Mouse (Mus musculus): ENCODE measurements around the gene AI837181.
"Not testable (repeated sequence)": the region's sequence is repeated elsewhere in the genome, so short reads cannot be mapped to it uniquely, and the experiment has no call there.

Gene AI837181

DNA sequence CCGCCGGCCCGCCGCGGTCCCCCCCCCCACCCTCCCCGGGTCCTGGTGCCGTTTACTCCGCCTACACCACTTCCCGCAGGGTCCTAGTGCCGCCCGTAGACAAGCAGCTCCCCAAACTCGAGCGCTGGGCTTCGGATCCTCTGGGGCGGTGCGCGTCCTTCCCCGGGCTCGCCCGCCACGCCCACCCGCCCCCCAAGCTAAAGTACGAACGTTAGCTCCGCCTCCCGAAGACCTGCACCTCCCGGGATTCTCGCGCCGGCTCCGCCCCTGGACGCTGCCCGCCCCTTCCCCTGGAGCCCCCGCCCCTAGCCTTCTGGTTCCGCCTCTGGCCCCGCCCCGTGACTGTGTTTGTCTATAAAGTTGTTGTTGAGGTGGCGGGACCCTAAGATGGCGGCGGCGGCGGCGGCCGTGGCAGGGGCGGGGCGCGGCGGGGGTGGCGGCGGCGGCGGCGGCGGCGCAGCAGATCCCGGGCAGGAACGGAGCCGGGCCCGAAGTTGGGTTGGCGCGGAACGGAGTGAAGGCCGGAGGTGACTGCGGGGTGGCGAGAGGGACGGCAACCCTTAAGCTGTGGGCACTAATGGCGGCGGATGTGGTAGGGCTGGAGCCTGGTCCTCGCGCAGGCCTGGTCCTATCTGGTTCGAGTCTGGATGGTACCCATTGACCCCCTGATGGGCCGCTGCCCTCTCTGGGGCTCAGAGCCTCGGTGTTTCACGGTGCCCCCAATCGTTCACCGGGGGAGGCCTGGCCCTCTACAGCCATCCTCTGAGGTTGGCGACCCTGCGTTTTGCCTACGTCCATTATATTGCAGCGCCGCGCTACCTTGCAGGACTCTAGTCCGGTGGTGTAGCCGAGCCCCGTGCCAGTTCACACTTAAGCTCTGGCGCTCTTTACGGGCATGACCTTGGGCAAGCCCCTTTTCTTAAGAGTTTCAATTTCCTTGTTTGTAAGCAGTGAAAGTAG is at the start of gene AI837181, which contains the start of gene Drap1:
TSS of gene AI837181 (plus strand) at position 363 of the 960 bp plus-strand sequence.
TSS of gene Drap1 (minus strand) at position 198 of the 960 bp plus-strand sequence.
- ATAC-seq (ENCODE audit: low TSS enrichment), result peak; percentile 75

DNA sequence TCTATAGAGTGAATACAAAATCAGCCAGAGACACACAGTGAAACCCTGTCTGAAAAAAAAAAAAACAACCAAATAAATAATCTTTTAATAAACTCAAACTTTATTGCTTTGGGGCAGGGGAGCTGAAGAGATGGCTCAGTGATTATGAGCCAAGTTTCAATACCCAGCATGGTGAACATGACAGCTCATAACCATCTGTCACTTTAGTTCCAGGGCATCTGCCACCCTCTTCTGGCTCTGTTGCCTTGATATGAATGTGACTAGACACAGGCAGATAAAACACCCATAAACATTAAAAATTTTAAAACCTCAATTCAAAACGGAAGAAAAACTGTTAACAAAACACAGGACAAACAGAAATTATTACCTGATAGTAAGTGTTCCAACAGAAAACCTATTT is 47.5 kb upstream of the AI837181 start:
- no peak for ATAC-seq (ENCODE audit: low TSS enrichment)

DNA sequence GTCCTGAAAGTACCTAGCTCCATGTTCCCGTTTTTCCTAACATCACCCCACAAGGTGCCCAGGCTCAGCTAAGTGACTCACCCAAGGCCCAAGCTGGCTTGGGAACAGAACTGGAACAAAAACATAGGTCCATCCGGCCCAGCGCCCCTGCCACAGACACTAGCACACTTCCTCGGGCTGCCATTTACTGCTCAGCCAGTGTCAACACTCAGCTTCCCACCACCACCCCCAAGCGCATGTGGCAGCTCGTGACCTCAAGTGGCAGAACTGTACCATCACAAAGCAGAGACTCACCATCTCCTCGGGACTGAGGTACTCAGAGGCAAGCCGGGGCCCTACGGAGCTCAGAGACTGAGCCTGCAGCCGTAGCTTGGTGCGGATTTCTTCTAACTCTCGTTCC is 41.6 kb upstream of the AI837181 start:
- no peak for ATAC-seq (ENCODE audit: low TSS enrichment)

DNA sequence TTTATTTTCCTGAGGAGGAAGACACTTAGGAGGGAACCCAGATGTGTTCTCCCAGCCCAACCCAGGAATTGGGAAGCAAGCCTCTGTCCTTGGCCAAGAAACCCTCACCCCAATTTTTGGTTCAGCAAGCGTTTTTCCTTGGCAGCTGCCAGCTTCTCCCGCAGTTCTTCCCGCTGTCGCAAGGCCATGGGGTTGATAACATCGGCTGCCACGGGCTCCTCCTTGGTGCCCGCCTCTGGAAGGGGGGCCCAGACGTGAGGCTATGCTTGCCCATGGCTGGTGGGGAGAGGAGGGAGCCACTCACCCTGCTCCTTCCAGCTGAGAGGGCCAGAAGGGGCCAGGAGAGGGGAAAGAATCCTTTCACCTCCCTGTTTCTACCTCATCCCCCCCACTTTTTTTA is 40.2 kb upstream of the AI837181 start:
- ATAC-seq (ENCODE audit: low TSS enrichment), result no peak

DNA sequence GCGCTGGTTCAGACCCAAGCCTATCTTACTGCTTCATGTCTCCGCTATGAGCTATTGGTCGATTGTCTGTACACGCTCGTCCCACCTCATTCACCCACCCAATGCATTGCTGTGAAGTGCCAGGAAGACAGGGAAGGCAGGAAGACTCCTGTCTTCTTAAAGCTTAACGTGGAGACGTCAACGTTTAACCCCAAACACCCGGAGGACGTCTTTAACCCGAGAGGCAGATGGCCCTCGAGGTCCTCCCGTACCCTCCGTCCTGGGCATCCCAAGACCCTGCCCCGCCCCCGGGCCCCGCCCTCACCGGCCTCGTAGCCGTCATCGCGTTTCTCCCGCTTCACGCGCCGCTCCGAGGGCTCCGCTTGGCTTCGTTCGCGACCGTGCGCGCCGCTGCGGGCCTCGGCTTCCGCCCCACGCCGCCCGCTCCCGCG is 36.9 kb upstream of the AI837181 start:
- ATAC-seq (ENCODE audit: low TSS enrichment), result peak; percentile 15; the same call in 1 of the 2 replicates

DNA sequence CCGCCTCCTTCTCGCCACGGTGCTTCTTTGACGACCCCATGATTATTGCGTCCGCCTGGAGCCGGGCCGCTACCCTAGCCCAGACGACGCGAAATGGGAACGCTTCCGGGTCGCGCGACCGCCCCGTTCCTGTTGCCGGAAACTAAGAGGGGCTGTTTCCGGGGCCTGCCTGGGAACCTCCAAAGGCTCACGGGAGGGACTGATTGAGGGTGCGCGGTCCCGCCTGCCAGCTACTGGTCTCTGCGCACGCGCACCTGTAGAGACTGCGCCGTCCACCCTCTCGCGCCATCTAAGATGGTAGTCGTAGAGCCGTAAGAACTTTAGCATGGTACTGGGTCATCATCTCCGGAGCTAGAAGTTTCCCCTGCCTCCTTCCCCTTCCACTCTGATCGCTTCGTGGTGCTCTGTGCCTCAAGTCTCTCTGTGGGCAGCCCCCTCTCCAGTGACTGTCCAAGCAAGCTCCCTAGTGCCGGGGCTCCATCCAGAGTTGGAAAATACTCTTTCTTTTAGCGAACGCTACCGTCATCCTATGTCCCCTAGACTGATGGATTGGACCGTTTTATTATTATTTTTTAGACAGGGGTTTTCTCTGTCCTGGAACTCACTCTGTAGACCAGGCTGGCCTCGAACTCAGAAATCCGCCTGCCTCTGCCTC is 36.2 kb upstream of the AI837181 start, which contains the start of gene Sart1:
TSS of gene Sart1 (minus strand) at position 116 of the 655 bp plus-strand sequence.
- ATAC-seq (ENCODE audit: low TSS enrichment), result peak; percentile 97

DNA sequence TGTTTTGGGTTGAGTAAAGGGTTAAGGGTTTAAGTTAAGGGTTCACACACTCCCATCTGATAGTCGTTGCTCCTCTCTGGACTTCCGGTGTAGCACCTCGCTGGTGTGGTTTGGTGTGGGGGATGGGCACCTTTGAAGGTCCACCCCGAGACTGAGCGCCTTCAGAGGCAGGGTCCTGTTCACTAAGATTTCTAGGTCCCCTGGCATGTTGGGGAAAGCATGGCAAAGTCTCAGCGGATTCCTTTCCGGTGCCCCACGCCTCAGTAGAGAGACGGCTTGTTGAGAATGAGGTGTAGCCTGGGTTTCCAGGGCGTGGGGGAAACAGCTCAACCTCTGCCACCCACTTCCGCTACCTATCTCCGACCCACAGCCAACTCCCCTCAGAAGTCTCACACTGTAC is 35.3 kb upstream of the AI837181 start:
- no peak for ATAC-seq (ENCODE audit: low TSS enrichment)

DNA sequence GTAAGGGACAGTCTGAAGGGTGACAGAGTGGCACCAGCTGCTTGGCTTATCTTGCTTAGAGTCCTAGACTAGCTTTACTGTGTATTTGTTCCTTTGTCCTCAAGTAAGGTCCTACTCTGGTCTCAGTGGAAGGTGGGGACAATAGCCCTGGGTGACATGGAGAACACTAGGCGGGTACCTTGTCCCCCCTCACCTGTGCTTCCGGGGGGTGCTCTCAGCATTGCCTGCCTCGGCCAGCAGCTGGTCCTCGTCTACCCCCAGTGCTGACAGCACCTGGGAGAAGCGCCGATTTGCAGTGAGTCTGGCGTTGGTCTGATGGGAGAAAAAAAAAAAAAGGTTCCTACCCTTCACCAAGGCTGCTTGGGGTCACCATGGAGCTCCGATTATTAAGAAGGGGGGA is 34.5 kb upstream of the AI837181 start:
- no peak for ATAC-seq (ENCODE audit: low TSS enrichment)

DNA sequence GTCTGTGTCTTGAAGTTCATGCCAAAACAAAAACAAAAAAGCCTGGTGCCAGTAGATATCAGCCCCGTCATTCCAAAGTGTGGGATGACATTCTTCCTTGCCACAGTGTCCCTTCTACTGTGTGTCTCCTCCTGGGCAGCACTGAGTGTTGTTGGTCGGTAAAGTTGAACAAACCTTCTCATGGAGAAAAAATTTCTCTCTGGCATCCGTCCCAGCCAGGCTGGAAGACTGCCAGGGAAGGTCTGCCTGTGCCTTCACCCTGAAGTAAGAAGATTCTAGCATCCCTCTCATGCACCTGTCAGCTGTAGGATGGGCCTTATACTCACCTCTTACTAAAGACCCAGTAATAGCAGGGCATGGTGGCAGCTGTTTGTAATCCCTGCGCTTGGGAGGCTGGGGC is 32.1 kb upstream of the AI837181 start:
- ATAC-seq (ENCODE audit: low TSS enrichment), result no peak

DNA sequence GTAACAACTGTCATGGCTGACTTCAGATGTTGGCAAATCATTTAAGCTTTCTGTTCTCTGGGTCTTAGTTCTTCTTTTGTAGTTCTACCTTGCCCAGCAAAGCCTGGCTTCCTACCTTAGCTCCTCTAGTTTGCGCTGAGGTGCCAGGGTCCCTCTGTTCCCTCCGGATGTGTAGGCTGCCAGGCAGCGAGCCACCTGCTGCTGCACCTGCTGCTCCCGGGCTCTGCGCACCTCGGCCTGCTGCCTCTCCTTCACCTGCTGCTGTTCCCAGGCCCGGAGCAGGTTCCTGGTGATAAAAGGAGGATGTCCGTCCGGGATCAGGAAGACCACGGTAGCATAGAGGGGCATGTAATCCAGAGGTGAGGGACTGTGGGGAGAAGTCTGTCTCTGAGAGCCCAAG is 30.8 kb upstream of the AI837181 start:
- ATAC-seq (ENCODE audit: low TSS enrichment), result no peak

DNA sequence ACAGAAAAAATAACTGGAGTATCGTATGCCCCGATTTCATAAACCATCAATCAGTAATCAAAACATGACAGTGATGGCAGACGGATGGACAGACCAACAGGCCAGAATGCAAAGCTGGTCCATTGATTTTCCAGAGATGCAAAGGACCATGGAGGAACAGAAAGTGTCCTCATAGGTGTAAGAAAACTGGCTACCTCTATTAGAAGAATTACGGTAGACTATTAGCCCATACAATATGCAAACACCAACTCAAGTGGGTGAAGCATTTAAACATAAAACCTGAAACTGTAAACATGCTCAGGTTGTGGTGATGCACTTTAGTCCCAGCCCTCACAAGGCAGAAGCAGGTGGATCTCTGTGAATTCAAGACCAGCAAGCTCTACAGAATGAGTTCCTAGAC is 29.6 kb upstream of the AI837181 start:
- ATAC-seq (ENCODE audit: low TSS enrichment), result no peak

DNA sequence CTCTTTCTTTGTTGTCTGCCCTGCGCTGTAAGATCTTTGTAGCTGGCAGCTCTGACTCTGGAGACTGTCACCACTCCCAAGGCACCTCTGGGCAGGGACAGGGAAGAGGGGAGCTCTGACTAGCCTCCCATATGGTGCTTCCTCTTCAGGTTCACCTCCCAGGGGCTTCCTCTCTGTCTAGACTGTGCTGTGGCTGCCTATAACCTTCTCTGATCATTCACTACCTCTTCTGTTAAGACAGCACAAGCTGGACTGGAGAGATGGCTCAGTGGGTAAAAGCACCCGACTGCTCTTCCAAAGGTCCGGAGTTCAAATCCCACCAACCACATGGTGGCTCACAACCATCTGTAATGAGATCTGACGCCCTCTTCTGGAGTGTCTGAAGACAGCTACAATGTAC is 23.9 kb upstream of the AI837181 start:
- ATAC-seq (ENCODE audit: low TSS enrichment), result not testable (repeated sequence)

DNA sequence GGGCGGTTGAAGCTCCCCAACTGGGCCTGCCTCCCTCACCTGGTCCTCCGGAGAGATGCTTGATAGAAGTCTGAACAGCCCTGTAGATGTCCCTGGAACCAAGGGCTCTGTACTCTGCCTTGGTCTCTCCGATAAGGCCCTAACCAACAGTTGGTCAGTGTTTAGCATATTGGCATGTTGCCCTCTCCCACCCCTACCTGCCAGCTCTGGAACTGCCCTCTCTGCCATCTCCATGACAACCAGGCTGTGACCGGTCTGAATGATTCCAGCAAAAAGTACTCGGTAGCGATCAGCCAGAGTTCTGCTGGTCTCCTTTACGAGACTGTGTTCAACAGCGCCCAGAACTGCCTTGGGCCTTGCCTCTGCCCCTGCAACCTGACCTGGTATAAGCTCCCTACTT is 22.7 kb upstream of the AI837181 start, which contains the start of gene Tsga10ip:
TSS of gene Tsga10ip (minus strand) at position 234 of the 400 bp plus-strand sequence.
- ATAC-seq (ENCODE audit: low TSS enrichment), result no peak

DNA sequence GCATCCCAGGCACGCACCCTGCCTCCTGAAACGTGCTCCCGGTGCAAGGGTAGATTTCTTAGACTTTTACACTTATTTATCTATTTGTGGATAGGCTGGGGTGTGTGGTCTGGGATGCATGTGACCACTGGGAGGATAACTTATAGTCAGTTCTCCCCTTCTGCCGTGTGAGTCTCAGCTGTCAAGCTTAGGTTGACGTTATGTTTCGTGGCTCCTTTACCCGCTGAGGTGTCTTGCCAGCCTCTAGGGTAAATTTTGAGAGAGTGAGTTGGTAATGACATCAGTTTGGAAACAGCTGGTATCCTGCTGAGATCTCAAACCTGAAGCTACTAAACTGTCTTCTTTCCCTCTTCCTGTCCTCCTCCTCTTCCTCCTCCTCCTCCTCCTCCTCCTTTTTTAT is 19.0 kb upstream of the AI837181 start:
- no peak for ATAC-seq (ENCODE audit: low TSS enrichment)

DNA sequence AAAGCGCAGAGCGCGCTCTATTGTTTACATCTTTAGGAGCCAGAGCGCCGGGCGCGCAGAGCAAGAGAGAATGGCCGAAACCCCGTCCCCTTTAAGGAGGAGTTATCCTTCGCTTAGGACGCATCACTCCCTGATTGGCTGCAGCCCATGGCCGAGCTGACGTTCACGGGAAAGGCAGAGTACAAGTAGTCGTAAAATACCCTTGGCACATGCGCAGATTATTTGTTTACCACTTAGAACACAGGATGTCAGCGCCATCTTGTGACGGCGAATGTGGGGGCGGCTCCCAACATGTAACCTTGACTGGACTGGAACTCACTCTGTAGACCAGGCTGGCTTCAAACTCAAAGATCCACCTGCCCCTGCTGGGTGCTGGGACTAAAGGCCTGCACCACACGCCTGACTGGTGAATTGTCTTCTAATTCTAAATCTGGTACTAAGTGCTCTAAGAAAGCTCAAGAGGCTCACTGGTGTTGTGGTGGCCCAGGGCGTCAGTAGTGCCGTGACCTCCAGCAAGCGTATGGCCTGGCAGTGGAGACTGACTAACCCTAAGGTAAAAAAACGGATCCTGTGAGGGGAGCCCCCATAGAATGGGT is 18.3 kb upstream of the AI837181 start:
- ATAC-seq (ENCODE audit: low TSS enrichment), result peak; percentile 48; the same call in 1 of the 2 replicates

DNA sequence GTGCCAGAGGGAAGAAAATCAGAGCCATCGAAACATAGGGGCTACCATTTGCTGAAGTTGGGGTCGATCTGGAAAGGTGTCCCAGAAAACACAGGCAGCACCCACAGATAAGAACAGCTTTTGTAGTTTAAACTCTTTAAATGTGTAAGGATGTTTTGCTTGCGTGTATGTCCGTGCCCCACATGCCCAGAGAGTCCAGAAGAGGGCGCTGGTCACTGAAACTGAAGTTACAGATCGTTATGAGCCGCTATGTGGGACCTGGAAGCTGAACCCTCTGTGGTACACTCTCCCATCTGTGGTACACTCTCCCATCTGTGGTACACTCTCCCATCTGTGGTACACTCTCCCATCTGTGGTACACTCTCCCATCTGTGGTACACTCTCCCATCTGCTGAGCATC is 17.8 kb upstream of the AI837181 start:
- peak; percentile 64 for ATAC-seq (ENCODE audit: low TSS enrichment)

DNA sequence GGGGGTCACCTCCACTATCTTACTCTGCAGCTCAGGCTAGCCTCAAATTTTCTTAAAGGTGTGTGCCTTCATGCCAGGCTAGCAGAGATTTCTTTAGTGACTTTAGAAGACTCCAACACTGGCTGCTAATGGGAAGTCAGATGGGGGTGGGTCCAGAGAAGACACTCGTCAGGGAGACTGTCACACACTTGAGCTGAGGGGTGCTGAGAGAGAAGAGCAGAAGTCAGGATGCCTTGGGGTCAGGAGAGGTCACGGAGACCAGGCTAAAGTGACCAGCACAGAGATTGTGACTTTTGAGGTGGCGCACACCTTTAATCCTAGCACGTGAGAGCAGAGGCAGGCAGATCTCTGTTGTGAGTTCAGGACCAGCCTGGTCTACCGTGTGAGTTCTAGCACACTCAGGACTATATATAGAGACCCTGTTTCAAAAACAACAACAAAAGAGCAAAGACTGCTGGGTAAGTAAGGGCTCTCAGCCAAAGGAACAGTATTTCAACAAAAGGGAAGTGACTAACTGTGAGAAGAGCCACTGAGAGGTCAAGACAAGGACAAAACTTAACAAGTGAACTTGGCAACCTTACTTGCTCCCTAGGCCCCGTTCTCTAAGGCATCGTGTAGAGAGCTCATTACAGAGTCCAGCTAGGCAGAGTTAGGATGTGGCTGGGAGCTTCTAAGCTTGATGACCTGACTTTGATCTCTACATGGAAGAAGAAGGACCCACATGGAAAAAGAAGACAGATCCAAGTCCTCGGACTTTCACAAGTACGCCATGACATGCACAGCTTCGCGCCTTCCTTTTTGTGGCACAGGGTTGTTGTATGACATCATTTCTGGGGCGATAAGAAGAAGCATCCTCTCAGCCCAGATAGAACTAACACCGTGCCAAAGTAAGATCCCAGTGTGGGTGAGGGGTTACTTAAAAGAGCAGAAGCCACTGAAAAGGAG is 16.6 kb upstream of the AI837181 start:
- no peak for ATAC-seq (ENCODE audit: low TSS enrichment)

DNA sequence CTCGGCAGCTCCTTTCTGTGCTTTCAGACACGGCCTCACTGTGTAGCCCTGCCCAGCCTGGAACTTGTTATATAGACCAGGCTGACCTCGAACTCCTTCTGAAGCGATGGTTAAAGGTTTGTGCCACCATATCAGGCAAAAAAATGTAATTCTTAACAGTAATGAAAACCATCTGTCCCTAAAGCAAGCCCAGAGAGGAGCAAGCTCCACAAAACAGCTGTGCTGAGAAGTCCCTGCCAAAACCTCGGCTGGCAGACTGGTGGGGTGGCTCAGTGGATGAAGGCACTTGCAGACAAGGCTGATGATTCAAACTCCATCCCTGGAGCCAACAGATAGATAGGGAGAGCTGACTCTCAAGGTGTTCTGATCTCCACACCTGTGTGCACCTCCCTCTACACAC is 15.9 kb upstream of the AI837181 start:
- no peak for ATAC-seq (ENCODE audit: low TSS enrichment)

DNA sequence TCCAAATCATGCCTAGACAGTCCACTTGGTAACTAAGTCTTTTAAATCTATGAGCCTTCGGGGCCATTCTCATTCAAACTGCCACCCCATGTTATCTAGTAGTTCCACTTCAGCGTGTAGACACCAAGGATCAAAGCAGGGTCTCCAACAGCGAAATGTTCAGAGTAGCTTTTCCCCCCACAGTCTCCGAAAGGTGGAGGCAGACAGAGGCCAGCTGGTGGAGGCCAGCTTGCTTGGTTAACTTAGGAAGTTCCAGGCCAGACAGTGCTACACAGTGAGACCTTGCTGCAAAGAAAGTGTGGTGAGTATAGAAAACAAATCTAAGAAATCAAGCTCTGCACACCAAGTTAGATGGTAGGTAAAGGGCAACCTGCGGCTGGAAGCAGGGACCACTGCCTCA is 14.3 kb upstream of the AI837181 start:
- no peak for ATAC-seq (ENCODE audit: low TSS enrichment)

DNA sequence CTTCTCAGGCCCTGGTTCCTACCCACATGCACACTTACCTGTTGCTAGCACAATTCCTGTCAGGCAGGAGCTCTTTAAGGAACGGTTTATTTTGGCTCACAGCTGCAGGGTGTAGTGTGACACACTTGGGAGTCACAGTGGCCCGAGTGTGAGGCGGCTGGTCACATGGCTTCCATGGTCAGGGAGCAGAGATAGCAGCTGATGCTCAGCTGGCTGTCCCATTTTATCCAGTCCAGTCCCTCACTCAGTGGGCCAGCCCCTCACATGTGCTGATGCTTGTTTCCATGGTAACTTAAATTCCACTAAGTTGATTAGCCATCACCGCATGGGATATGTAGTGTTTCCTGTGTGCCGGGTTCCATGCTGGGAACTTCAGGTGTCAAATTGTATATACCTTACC is 13.0 kb upstream of the AI837181 start:
- ATAC-seq (ENCODE audit: low TSS enrichment), result peak; percentile 20; the same call in 1 of the 2 replicates

DNA sequence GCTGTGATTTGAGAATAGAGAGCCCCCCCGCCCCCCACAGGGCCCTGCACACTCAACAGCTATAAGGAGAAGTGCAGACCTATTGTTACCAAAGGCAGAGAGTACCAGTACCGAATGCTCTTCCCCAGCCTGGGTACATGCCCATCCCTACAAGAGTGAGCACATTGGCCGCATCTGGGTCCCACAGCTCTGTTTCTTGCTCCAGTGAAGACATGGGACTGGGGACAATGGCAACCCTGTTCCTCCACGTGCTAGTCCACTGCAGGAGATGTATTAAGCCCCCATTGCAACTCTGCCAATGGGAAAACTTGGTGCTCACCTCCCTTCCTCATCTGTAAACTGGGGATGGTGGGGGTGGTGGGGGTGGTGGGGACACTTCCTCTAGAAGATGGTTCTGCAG is 11.1 kb upstream of the AI837181 start:
- ATAC-seq (ENCODE audit: low TSS enrichment), result no peak
